Mouse (Mus musculus): ENCODE data around the gene Snx32. TPM values are rescaled to one million over a fixed set of nuclear protein-coding genes. Genes with fewer than 3 reads are reported as not detected.
A peak's percentile ranks its signal among the peaks of the same experiment; 100 is the strongest.

Snx32 gene
- polyA plus RNA-seq, 1 experiment from 2014 or later = 7.6 TPM

DNA sequence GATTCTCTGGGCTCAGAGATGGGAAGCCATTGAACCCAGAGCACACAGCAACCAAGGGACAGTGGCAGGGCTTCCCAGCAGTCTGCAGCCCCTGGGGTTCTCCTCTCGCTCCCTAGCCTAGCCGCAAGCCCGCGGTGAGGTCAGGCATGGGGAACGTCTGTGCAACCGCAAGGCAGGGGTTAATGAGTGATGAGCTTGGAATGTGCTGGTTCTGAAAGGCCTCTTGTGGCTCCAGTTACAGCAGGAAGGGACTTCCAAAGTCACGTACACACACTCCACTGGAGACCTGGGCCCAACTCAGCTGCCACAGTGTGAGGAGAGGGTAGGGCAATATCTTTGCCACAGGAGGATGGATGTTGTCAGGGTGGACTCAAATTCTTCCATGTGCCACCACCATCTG, 65.4 kb downstream of the Snx32 start:
- H3K36me3 ChIP-seq (ENCODE audit: insufficient read depth, low read length) = no peaks in the 10 kb centered on the region
- 7% methylated on average over 7 of the region's 7 CpGs for WGBS
- TF ChIP-seq CTCF (IDR thresholded peaks at IDR 0.05; ENCODE audit: low read depth) = no peak
- ATAC-seq (replicated peaks; ENCODE audit: low FRiP score, low read depth) = peak; percentile 19; the same call in 1 of the 2 replicates
- no peaks in the 10 kb centered on the region for H3K9me3 ChIP-seq (replicated peaks; ENCODE audit: low read length)
- no peak overlapping the region for H3K4me3 ChIP-seq (replicated peaks; ENCODE audit: low read depth, low read length)
- H3K4me1 ChIP-seq (replicated peaks; ENCODE audit: insufficient read depth, low read length) = peaks cover 16% of the 10 kb centered on the region
- H3K27me3 ChIP-seq (ENCODE audit: insufficient read depth, low read length) = peaks cover 8% of the 10 kb centered on the region; the same call in 1 of the 2 replicates
- no peak for DNase-seq (ENCODE audit: low spot score)
- 0 out of 2 replicates have a peak overlapping the region, but pooled peaks have one; percentile 4 for H3K9ac ChIP-seq (ENCODE audit: low read depth, low read length)
- H3K4me2 ChIP-seq (ENCODE audit: low read length) = no peak overlapping the region
- no peak overlapping the region for H3K27ac ChIP-seq

DNA sequence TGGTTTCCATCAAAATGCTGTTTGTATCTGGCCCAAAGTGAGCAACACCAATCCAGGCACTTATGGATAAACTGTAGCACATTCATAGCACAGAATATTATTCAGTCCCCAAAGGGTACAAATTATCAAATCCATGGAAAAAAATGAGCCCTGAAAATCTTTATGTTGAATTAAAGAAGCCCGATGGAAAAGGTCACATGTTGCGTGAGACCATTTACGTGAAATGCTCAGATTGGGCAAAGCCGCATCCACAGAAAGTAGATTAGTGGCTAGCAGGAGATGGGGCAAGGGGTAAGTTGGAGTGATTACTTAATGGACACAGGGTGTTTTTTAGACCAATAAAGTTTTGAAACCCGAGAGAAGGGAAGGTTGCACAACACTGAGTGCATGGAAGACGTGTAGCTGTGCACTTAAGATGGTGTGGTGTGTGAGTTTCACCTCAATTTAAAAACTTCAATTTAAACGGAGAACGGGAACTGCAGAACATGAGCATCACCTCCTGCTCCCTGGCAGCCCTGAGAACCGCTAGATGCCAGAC, 65.9 kb downstream of the Snx32 start:
- Histone ChIP-seq H3K9me3 (replicated peaks; ENCODE audit: low read length) (no peaks in the 10 kb centered on the region), H3K27ac (no peak overlapping the region), H3K4me2 (ENCODE audit: low read length) (no peak overlapping the region), H3K4me3 (replicated peaks; ENCODE audit: low read depth, low read length) (no peak overlapping the region), H3K4me1 (replicated peaks; ENCODE audit: insufficient read depth, low read length) (peaks cover 16% of the 10 kb centered on the region), H3K9ac (ENCODE audit: low read depth, low read length) (no peak overlapping the region), H3K27me3 (ENCODE audit: insufficient read depth, low read length) (peaks cover 8% of the 10 kb centered on the region; the same call in 1 of the 2 replicates), H3K36me3 (ENCODE audit: insufficient read depth, low read length) (no peaks in the 10 kb centered on the region)
- ATAC-seq (replicated peaks; ENCODE audit: low FRiP score, low read depth) (no peak), DNase-seq (ENCODE audit: low spot score) (no peak)
- WGBS = 58% methylated on average over 9 of the region's 9 CpGs
- TF ChIP-seq CTCF (IDR thresholded peaks at IDR 0.05; ENCODE audit: low read depth) = no peak

Other genes starting within 250 kb of the Snx32 start
- 14.2 and 14.8 TPM in 2 replicates for gene Pacs1, start 237.4 kb downstream of the Snx32 start, polyA plus RNA-seq (2015; fragmentation: Nextera tagmentation; extraction: Ambion mirVana)
- gene Sf3b2, start 215.1 kb downstream of the Snx32 start, polyA plus RNA-seq (2015; fragmentation: Nextera tagmentation; extraction: Ambion mirVana) = 239 and 274 TPM in 2 replicates
- 2.2 and 2.7 TPM in 2 replicates for gene Gal3st3, start 212.2 kb downstream of the Snx32 start, polyA plus RNA-seq (2015; fragmentation: Nextera tagmentation; extraction: Ambion mirVana)
- not detected in 2 replicates for gene Catsper1, start 174.8 kb downstream of the Snx32 start, polyA plus RNA-seq (2015; fragmentation: Nextera tagmentation; extraction: Ambion mirVana)
- 0.29 and 1.5 TPM in 2 replicates for gene Cst6, start 161.0 kb downstream of the Snx32 start, polyA plus RNA-seq (2015; fragmentation: Nextera tagmentation; extraction: Ambion mirVana)
- gene Eif1ad, start 143.8 kb downstream of the Snx32 start, polyA plus RNA-seq (2015; fragmentation: Nextera tagmentation; extraction: Ambion mirVana) = 30.8 and 34.0 TPM in 2 replicates
- 344 and 363 TPM in 2 replicates for gene Banf1, start 143.4 kb downstream of the Snx32 start, polyA plus RNA-seq (2015; fragmentation: Nextera tagmentation; extraction: Ambion mirVana)
- gene Sart1, start 121.8 kb downstream of the Snx32 start, polyA plus RNA-seq (2015; fragmentation: Nextera tagmentation; extraction: Ambion mirVana) = 56.1 and 57.8 TPM in 2 replicates
- 0.31 and 0.39 TPM in 2 replicates for gene Tsga10ip, start 108.0 kb downstream of the Snx32 start, polyA plus RNA-seq (2015; fragmentation: Nextera tagmentation; extraction: Ambion mirVana)
- gene Drap1, start 85.6 kb downstream of the Snx32 start, polyA plus RNA-seq (2015; fragmentation: Nextera tagmentation; extraction: Ambion mirVana) = 237 and 246 TPM in 2 replicates
- gene AI837181, start 85.4 kb downstream of the Snx32 start, polyA plus RNA-seq (2015; fragmentation: Nextera tagmentation; extraction: Ambion mirVana) = 55.7 and 55.8 TPM in 2 replicates
- gene Fosl1, start 63.0 kb downstream of the Snx32 start, polyA plus RNA-seq (2015; fragmentation: Nextera tagmentation; extraction: Ambion mirVana) = 0.32 TPM in 1 of 2 replicates, not detected in the other
- gene Ccdc85b, start 52.6 kb downstream of the Snx32 start, polyA plus RNA-seq (2015; fragmentation: Nextera tagmentation; extraction: Ambion mirVana) = 12.2 and 15.6 TPM in 2 replicates
- 141 and 150 TPM in 2 replicates for gene Fibp, start 49.9 kb downstream of the Snx32 start, polyA plus RNA-seq (2015; fragmentation: Nextera tagmentation; extraction: Ambion mirVana)
- gene Ctsw, start 42.0 kb downstream of the Snx32 start, polyA plus RNA-seq (2015; fragmentation: Nextera tagmentation; extraction: Ambion mirVana) = 0.79 and 1.2 TPM in 2 replicates
- 126 and 140 TPM in 2 replicates for gene Efemp2, start 36.6 kb downstream of the Snx32 start, polyA plus RNA-seq (2015; fragmentation: Nextera tagmentation; extraction: Ambion mirVana)
- gene Mus81, start 22.1 kb downstream of the Snx32 start, polyA plus RNA-seq (2015; fragmentation: Nextera tagmentation; extraction: Ambion mirVana) = 31.3 and 31.8 TPM in 2 replicates
- 2,170 and 2,281 TPM in 2 replicates for gene Cfl1, start 20.1 kb downstream of the Snx32 start, polyA plus RNA-seq (2015; fragmentation: Nextera tagmentation; extraction: Ambion mirVana)
- 0.13 TPM in 1 of 2 replicates, not detected in the other for gene 1700020D05Rik, start 6.8 kb downstream of the Snx32 start, polyA plus RNA-seq (2015; fragmentation: Nextera tagmentation; extraction: Ambion mirVana)
- 12.3 and 13.7 TPM in 2 replicates for gene Ovol1, start 50.1 kb upstream of the Snx32 start, polyA plus RNA-seq (2015; fragmentation: Nextera tagmentation; extraction: Ambion mirVana)
- 7.1 and 7.2 TPM in 2 replicates for gene Ap5b1, start 57.5 kb upstream of the Snx32 start, polyA plus RNA-seq (2015; fragmentation: Nextera tagmentation; extraction: Ambion mirVana)
- gene Rnaseh2c, start 91.3 kb upstream of the Snx32 start, polyA plus RNA-seq (2015; fragmentation: Nextera tagmentation; extraction: Ambion mirVana) = 107 and 128 TPM in 2 replicates
- 54.0 and 56.5 TPM in 2 replicates for gene Kat5, start 99.7 kb upstream of the Snx32 start, polyA plus RNA-seq (2015; fragmentation: Nextera tagmentation; extraction: Ambion mirVana)
- 42.6 and 45.5 TPM in 2 replicates for gene Rela, start 126.9 kb upstream of the Snx32 start, polyA plus RNA-seq (2015; fragmentation: Nextera tagmentation; extraction: Ambion mirVana)
- 22.5 and 26.2 TPM in 2 replicates for gene Sipa1, start 153.2 kb upstream of the Snx32 start, polyA plus RNA-seq (2015; fragmentation: Nextera tagmentation; extraction: Ambion mirVana)
- 35.4 and 39.8 TPM in 2 replicates for gene Map3k11, start 178.2 kb upstream of the Snx32 start, polyA plus RNA-seq (2015; fragmentation: Nextera tagmentation; extraction: Ambion mirVana)
- gene Pcnx3, start 178.4 kb upstream of the Snx32 start, polyA plus RNA-seq (2015; fragmentation: Nextera tagmentation; extraction: Ambion mirVana) = 14.8 and 15.0 TPM in 2 replicates
- gene Kcnk7, start 193.8 kb upstream of the Snx32 start, polyA plus RNA-seq (2015; fragmentation: Nextera tagmentation; extraction: Ambion mirVana) = 0.32 and 0.33 TPM in 2 replicates
- 14.3 and 15.0 TPM in 2 replicates for gene Ehbp1l1, start 215.8 kb upstream of the Snx32 start, polyA plus RNA-seq (2015; fragmentation: Nextera tagmentation; extraction: Ambion mirVana)
- gene Fam89b, start 219.1 kb upstream of the Snx32 start, polyA plus RNA-seq (2015; fragmentation: Nextera tagmentation; extraction: Ambion mirVana) = 91.0 and 92.7 TPM in 2 replicates
- gene Ltbp3, start 230.4 kb upstream of the Snx32 start, polyA plus RNA-seq (2015; fragmentation: Nextera tagmentation; extraction: Ambion mirVana) = 22.3 and 23.9 TPM in 2 replicates